Mouse (Mus musculus) limb, embryonic 14.5 days (tissue): ENCODE data around the gene Ddx23. TPM values are rescaled to one million over a fixed set of nuclear protein-coding genes. Genes with fewer than 3 reads are reported as not detected.

ENCODE experiments used
- ATAC-seq: fragments of 200-750 bp; cut with Nextera tagmentation; 2 replicates; pipeline ENCODE4 v1.8.0; 2017; ENCODE audit warnings: low read depth, moderate number of reproducible peaks, moderate TSS enrichment; ENCODE audit not compliant: low FRiP score
- DNase-seq: peaks from one replicate; pipeline ENCODE4 v3.0.0-alpha.2; 2015; ENCODE audit warnings: low spot score
- H3K27ac ChIP-seq: fragments of 300-500 bp; sonication (generic); replicated peaks from 2 replicates; pipeline ENCODE4 v1.5.1; 2014; ENCODE audit warnings: low read depth, mild to moderate bottlenecking, low read length, moderate library complexity, mixed read lengths
- H3K27me3 ChIP-seq: fragments of 300-500 bp; sonication (generic); 2 replicates; pipeline ENCODE4 v1.6.1; 2014; ENCODE audit warnings: low read length, mixed read lengths; ENCODE audit not compliant: control insufficient read depth, insufficient read depth
- H3K36me3 ChIP-seq: fragments of 300-500 bp; sonication (generic); 2 replicates; pipeline ENCODE4 v1.6.1; 2014; ENCODE audit warnings: mild to moderate bottlenecking, low read length, moderate library complexity, mixed read lengths; ENCODE audit not compliant: control insufficient read depth, insufficient read depth
- H3K4me1 ChIP-seq: fragments of 300-500 bp; sonication (generic); 2 replicates; pipeline ENCODE4 v1.6.1; 2014; ENCODE audit warnings: antibody characterized with exemption, low read length, mixed read lengths; ENCODE audit not compliant: control insufficient read depth, insufficient read depth
- H3K4me2 ChIP-seq: fragments of 300-500 bp; sonication (generic); replicated peaks from 2 replicates; pipeline ENCODE4 v1.6.1; 2014; ENCODE audit warnings: low read depth, mild to moderate bottlenecking, low read length, moderate library complexity; ENCODE audit not compliant: severe bottlenecking
- H3K4me3 ChIP-seq: fragments of 300-500 bp; sonication (generic); replicated peaks from 2 replicates; pipeline ENCODE4 v1.5.1; 2014; ENCODE audit warnings: low read length
- H3K9ac ChIP-seq: fragments of 300-500 bp; sonication (generic); 2 replicates; pipeline ENCODE4 v1.6.1; 2014; ENCODE audit warnings: mild to moderate bottlenecking, low read depth, low read length, moderate library complexity; ENCODE audit not compliant: severe bottlenecking
- H3K9me3 ChIP-seq: fragments of 300-500 bp; sonication (generic); 2 replicates; pipeline ENCODE4 v1.6.1; 2016; ENCODE audit warnings: low read length; ENCODE audit not compliant: control insufficient read depth
- POLR2A ChIP-seq: fragments of 200-500 bp; IDR thresholded peaks from 2 replicates; pipeline ENCODE4 v1.8.0; 2012; ENCODE audit warnings: inconsistent platforms, mild to moderate bottlenecking, moderate library complexity, borderline replicate concordance; ENCODE audit not compliant: insufficient read depth, insufficient read length; ENCODE audit errors: extremely low read depth
- WGBS: fragments of 180-500 bp; shearing (Covaris S2); extraction: QIAGEN DNeasy Blood & Tissue Kit; methylation state at CpG from one replicate; pipeline ENCODE4 v1.1.7; 2014; 5-methylcytosine and 5-hydroxymethylcytosine counted together
- polyA plus RNA-seq, 2 experiments: library from polyadenylated mRNA; depleted of rRNA in 1 of 2; stranded (reverse) in 1 of 2; unstranded in 1 of 2; fragments of >200 nt; fragmentation: Nextera tagmentation in 1 of 2; extraction: Ambion mirVana in 1 of 2; gene quantifications; 2 replicates each; pipeline versions ENCODE4 v1.2.1 to v1.2.3; 2012 to 2014

Gene Ddx23
- polyA plus RNA-seq, 2 experiments: 22.6 to 54.0 TPM

- Histone ChIP-seq H3K36me3 (peaks cover 76% of the 10 kb centered on the region), H3K4me3 (peak overlapping the region; percentile 1; the same call in 1 of the 2 replicates), H3K4me2 (peak overlapping the region; percentile 42), H3K27me3 (no peaks in the 10 kb centered on the region), H3K4me1 (peaks cover 24% of the 10 kb centered on the region), H3K9ac (peak overlapping the region; percentile 36; the same call in 1 of the 2 replicates), H3K27ac (peak overlapping the region; percentile 33; the same call in 1 of the 2 replicates), H3K9me3 (no peaks in the 10 kb centered on the region)
- no peak for TF ChIP-seq POLR2A
- WGBS: 60% methylated on average over 13 of the region's 13 CpGs
- DNase-seq (no peak), ATAC-seq (peak; percentile 51; the same call in 1 of the 2 replicates)
Measured at GRCm38 (mm10) chr15:98602191-98602881, 60.4 kb downstream of the Ddx23 start.

DNA sequence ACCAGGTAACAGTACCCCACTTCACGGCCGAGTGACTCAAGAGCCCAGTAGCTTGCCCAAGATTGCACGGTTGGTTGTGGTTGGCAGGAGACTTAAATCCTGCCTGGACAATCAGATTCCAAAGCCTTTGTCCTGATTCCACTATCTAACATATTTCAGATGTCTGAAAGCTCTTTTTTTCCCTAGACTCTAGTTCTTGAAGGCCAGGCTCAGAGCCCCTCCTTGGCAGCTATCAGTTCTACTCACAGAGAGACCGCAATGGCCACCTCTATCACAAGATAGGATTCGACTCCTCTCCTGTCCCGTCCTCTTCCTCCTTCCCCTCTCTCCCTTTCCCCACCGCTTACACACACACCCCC, 60.9 kb downstream of the Ddx23 start:
- H3K4me2 ChIP-seq: peak overlapping the region; percentile 42
- peak overlapping the region; percentile 36; the same call in 1 of the 2 replicates for H3K9ac ChIP-seq
- H3K4me3 ChIP-seq: no peak overlapping the region; the same call in 1 of the 2 replicates
- H3K4me1 ChIP-seq: peaks cover 20% of the 10 kb centered on the region
- WGBS: 77% methylated on average over 7 of the region's 7 CpGs
- H3K36me3 ChIP-seq: peaks cover 76% of the 10 kb centered on the region
- H3K27ac ChIP-seq: 0 out of 2 replicates have a peak overlapping the region, but pooled peaks have one; percentile 33
- no peak for TF ChIP-seq POLR2A
- H3K27me3 ChIP-seq: no peaks in the 10 kb centered on the region
- ATAC-seq (no peak), DNase-seq (no peak)
- no peaks in the 10 kb centered on the region for H3K9me3 ChIP-seq

- ATAC-seq: no peak
- WGBS: 87% methylated on average over 12 of the region's 12 CpGs
- TF ChIP-seq POLR2A: no peak
- no peaks in the 10 kb centered on the region for H3K27me3 ChIP-seq
- no peak overlapping the region for H3K4me2 ChIP-seq
- H3K4me1 ChIP-seq: peaks cover 20% of the 10 kb centered on the region
- no peak overlapping the region for H3K27ac ChIP-seq
- no peak overlapping the region for H3K4me3 ChIP-seq
- peaks cover 91% of the 10 kb centered on the region for H3K36me3 ChIP-seq
- H3K9ac ChIP-seq: no peak overlapping the region
- DNase-seq: no peak
- H3K9me3 ChIP-seq: no peaks in the 10 kb centered on the region
Measured at GRCm38 (mm10) chr15:98600036-98600709, 62.5 kb downstream of the Ddx23 start.

GRCm38 (mm10) chr15:98596609-98597008, 66.1 kb downstream of the Ddx23 start:
- no peak overlapping the region for H3K4me3 ChIP-seq
- TF ChIP-seq POLR2A: no peak
- WGBS: 94% methylated on average over 14 of the region's 14 CpGs
- H3K9ac ChIP-seq: no peak overlapping the region
- peaks cover 97% of the 10 kb centered on the region for H3K36me3 ChIP-seq
- H3K9me3 ChIP-seq: no peaks in the 10 kb centered on the region
- DNase-seq (no peak), ATAC-seq (no peak)
- H3K4me1 ChIP-seq: no peaks in the 10 kb centered on the region
- no peak overlapping the region for H3K27ac ChIP-seq
- no peak overlapping the region for H3K4me2 ChIP-seq
- no peaks in the 10 kb centered on the region for H3K27me3 ChIP-seq

Other genes starting within 250 kb of the Ddx23 start
- not detected in 2 replicates for gene Olfr282, start 231.7 kb downstream of the Ddx23 start, polyA plus RNA-seq (2012; rRNA removed)
- not detected in 2 replicates for gene Olfr282, start 231.7 kb downstream of the Ddx23 start, polyA plus RNA-seq (2014; fragmentation: Nextera tagmentation; extraction: Ambion mirVana)
- not detected in 2 replicates for gene Olfr281, start 210.3 kb downstream of the Ddx23 start, polyA plus RNA-seq (2012; rRNA removed)
- not detected in 2 replicates for gene Olfr281, start 210.3 kb downstream of the Ddx23 start, polyA plus RNA-seq (2014; fragmentation: Nextera tagmentation; extraction: Ambion mirVana)
- not detected in 2 replicates for gene OR5BS1P, start 193.0 kb downstream of the Ddx23 start, polyA plus RNA-seq (2012; rRNA removed)
- not detected in 2 replicates for gene OR5BS1P, start 193.0 kb downstream of the Ddx23 start, polyA plus RNA-seq (2014; fragmentation: Nextera tagmentation; extraction: Ambion mirVana)
- 0.14 and 0.32 TPM in 2 replicates for gene Lalba, start 180.2 kb downstream of the Ddx23 start, polyA plus RNA-seq (2012; rRNA removed)
- not detected in 2 replicates for gene Lalba, start 180.2 kb downstream of the Ddx23 start, polyA plus RNA-seq (2014; fragmentation: Nextera tagmentation; extraction: Ambion mirVana)
- gene Olfr279, start 170.5 kb downstream of the Ddx23 start, polyA plus RNA-seq (2012; rRNA removed): not detected in 2 replicates
- gene Olfr279, start 170.5 kb downstream of the Ddx23 start, polyA plus RNA-seq (2014; fragmentation: Nextera tagmentation; extraction: Ambion mirVana): not detected in 2 replicates
- gene Kansl2, start 128.6 kb downstream of the Ddx23 start, polyA plus RNA-seq (2012; rRNA removed): 99.8 and 105 TPM in 2 replicates
- 104 and 108 TPM in 2 replicates for gene Kansl2, start 128.6 kb downstream of the Ddx23 start, polyA plus RNA-seq (2014; fragmentation: Nextera tagmentation; extraction: Ambion mirVana)
- 19.4 and 21.6 TPM in 2 replicates for gene Ccnt1, start 92.0 kb downstream of the Ddx23 start, polyA plus RNA-seq (2012; rRNA removed)
- 45.3 and 53.4 TPM in 2 replicates for gene Ccnt1, start 92.0 kb downstream of the Ddx23 start, polyA plus RNA-seq (2014; fragmentation: Nextera tagmentation; extraction: Ambion mirVana)
- not detected in 2 replicates for gene 4930415O20Rik, start 91.9 kb downstream of the Ddx23 start, polyA plus RNA-seq (2012; rRNA removed)
- gene 4930415O20Rik, start 91.9 kb downstream of the Ddx23 start, polyA plus RNA-seq (2014; fragmentation: Nextera tagmentation; extraction: Ambion mirVana): 0.37 TPM in 1 of 2 replicates, not detected in the other
- gene Adcy6, start 52.8 kb downstream of the Ddx23 start, polyA plus RNA-seq (2012; rRNA removed): 74.0 and 82.0 TPM in 2 replicates
- 14.3 and 16.2 TPM in 2 replicates for gene Adcy6, start 52.8 kb downstream of the Ddx23 start, polyA plus RNA-seq (2014; fragmentation: Nextera tagmentation; extraction: Ambion mirVana)
- 75.2 and 105 TPM in 2 replicates for gene Cacnb3, start 32.1 kb downstream of the Ddx23 start, polyA plus RNA-seq (2012; rRNA removed)
- gene Cacnb3, start 32.1 kb downstream of the Ddx23 start, polyA plus RNA-seq (2014; fragmentation: Nextera tagmentation; extraction: Ambion mirVana): 33.9 and 40.8 TPM in 2 replicates
- 1.1 and 1.5 TPM in 2 replicates for gene Rnd1, start 14.6 kb upstream of the Ddx23 start, polyA plus RNA-seq (2012; rRNA removed)
- gene Rnd1, start 14.6 kb upstream of the Ddx23 start, polyA plus RNA-seq (2014; fragmentation: Nextera tagmentation; extraction: Ambion mirVana): 0.35 and 0.45 TPM in 2 replicates
- 0.48 and 0.55 TPM in 2 replicates for gene Ccdc65, start 45.3 kb upstream of the Ddx23 start, polyA plus RNA-seq (2012; rRNA removed)
- gene Ccdc65, start 45.3 kb upstream of the Ddx23 start, polyA plus RNA-seq (2014; fragmentation: Nextera tagmentation; extraction: Ambion mirVana): 0.40 and 0.87 TPM in 2 replicates
- gene Fkbp11, start 65.3 kb upstream of the Ddx23 start, polyA plus RNA-seq (2012; rRNA removed): 58.9 and 90.9 TPM in 2 replicates
- 74.4 and 82.7 TPM in 2 replicates for gene Fkbp11, start 65.3 kb upstream of the Ddx23 start, polyA plus RNA-seq (2014; fragmentation: Nextera tagmentation; extraction: Ambion mirVana)
- 75.0 and 96.4 TPM in 2 replicates for gene Arf3, start 100.3 kb upstream of the Ddx23 start, polyA plus RNA-seq (2012; rRNA removed)
- 37.4 and 39.6 TPM in 2 replicates for gene Arf3, start 100.3 kb upstream of the Ddx23 start, polyA plus RNA-seq (2014; fragmentation: Nextera tagmentation; extraction: Ambion mirVana)
- gene Wnt10b, start 115.3 kb upstream of the Ddx23 start, polyA plus RNA-seq (2012; rRNA removed): 13.7 and 14.9 TPM in 2 replicates
- gene Wnt10b, start 115.3 kb upstream of the Ddx23 start, polyA plus RNA-seq (2014; fragmentation: Nextera tagmentation; extraction: Ambion mirVana): 6.3 and 7.4 TPM in 2 replicates
- gene Wnt1, start 127.0 kb upstream of the Ddx23 start, polyA plus RNA-seq (2012; rRNA removed): not detected in 2 replicates
- 0.08 TPM in 1 of 2 replicates, not detected in the other for gene Wnt1, start 127.0 kb upstream of the Ddx23 start, polyA plus RNA-seq (2014; fragmentation: Nextera tagmentation; extraction: Ambion mirVana)
- gene Ddn, start 146.6 kb upstream of the Ddx23 start, polyA plus RNA-seq (2012; rRNA removed): 0.44 and 0.59 TPM in 2 replicates
- gene Ddn, start 146.6 kb upstream of the Ddx23 start, polyA plus RNA-seq (2014; fragmentation: Nextera tagmentation; extraction: Ambion mirVana): 0.14 TPM in 1 of 2 replicates, not detected in the other
- gene Prkag1, start 168.6 kb upstream of the Ddx23 start, polyA plus RNA-seq (2012; rRNA removed): 93.1 and 93.7 TPM in 2 replicates
- gene Prkag1, start 168.6 kb upstream of the Ddx23 start, polyA plus RNA-seq (2014; fragmentation: Nextera tagmentation; extraction: Ambion mirVana): 81.3 and 82.3 TPM in 2 replicates
- 27.1 and 27.3 TPM in 2 replicates for gene Kmt2d, start 208.3 kb upstream of the Ddx23 start, polyA plus RNA-seq (2012; rRNA removed)
- gene Kmt2d, start 208.3 kb upstream of the Ddx23 start, polyA plus RNA-seq (2014; fragmentation: Nextera tagmentation; extraction: Ambion mirVana): 16.7 and 20.1 TPM in 2 replicates
- gene Rhebl1, start 231.6 kb upstream of the Ddx23 start, polyA plus RNA-seq (2012; rRNA removed): 14.5 and 16.4 TPM in 2 replicates
- 12.0 and 13.8 TPM in 2 replicates for gene Rhebl1, start 231.6 kb upstream of the Ddx23 start, polyA plus RNA-seq (2014; fragmentation: Nextera tagmentation; extraction: Ambion mirVana)
- 1.4 and 2.0 TPM in 2 replicates for gene Dhh, start 235.6 kb upstream of the Ddx23 start, polyA plus RNA-seq (2012; rRNA removed)
- 0.72 and 1.1 TPM in 2 replicates for gene Dhh, start 235.6 kb upstream of the Ddx23 start, polyA plus RNA-seq (2014; fragmentation: Nextera tagmentation; extraction: Ambion mirVana)